Mouse (Mus musculus): ENCODE measurements around the gene Nucb1.

The Nucb1 gene

GRCm38 (mm10) chr7:45443526-45444420 lies 66.4 kb downstream of the Nucb1 start:
- DNase-seq (ENCODE audit: extremely low read depth, insufficient read length, low spot score), result no peak

Measured in 3134 (cell line).